Mouse (Mus musculus): ENCODE data around the gene Rusc1.

Rusc1 gene

DNA sequence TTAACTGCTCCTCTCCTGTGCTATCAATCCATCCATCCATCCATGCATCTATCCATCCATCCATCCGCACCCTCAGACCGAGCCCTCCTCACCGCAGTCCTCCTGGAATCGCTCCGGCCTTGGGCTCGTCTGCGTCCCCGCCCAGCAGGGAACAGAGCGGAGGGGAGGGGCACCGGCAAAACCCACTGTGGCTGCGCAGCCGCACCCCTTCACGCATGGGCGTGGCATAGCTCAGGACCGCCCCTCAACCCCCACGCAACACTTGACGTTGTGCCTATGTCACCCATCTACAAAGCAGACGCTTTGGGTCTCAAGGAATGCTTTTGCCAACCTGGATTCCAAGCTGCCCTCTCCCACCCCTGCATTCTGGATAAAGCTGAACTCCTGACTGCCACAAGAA is at the start of gene Rusc1:
TSS of gene Rusc1 (minus strand) at position 137 of the 400 bp plus-strand sequence.
- peak; percentile 94 for DNase-seq

DNA sequence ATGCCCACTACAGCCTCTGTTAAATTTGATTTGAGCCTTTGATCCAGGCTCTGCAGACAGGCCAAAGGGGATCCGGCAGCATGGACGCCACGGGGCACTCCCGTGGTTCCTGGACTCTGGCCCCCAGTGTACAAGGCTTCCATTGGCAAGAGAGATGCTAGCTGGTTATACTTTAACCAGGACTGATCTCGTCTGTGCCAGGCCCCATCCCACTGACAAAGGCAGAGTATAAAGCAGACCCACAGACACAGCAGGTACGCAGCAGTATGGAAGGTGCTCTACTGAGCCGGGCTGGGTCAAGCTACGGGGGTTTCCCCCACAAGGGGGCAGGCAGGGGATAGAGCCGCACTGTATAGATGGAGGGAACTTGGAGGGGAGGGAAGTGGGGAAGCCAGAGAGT is 43.3 kb upstream of the Rusc1 start:
- DNase-seq = no peak

DNA sequence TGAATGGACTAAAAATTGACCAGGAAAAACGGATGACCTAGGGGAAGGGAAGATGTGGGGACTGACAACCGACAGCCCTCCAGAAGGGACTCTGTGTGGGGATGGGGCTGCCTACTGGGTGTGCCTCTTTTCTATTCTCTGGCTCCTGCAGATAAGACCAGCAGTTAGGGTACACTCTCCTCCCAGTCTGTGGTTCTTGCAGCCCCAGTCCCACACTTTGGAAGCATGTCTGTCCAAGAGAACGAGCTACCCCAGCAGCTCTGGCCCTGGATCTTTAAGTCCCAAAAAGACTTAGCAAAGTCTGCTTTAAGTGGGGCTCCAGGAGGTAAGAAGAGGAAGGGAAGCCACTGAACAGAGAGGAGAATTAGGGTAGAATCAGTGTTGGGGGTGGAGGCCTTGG is 42.8 kb upstream of the Rusc1 start, which contains the start of gene Pklr:
TSS of gene Pklr (plus strand) at position 185 of the 400 bp plus-strand sequence.
- DNase-seq = no peak

DNA sequence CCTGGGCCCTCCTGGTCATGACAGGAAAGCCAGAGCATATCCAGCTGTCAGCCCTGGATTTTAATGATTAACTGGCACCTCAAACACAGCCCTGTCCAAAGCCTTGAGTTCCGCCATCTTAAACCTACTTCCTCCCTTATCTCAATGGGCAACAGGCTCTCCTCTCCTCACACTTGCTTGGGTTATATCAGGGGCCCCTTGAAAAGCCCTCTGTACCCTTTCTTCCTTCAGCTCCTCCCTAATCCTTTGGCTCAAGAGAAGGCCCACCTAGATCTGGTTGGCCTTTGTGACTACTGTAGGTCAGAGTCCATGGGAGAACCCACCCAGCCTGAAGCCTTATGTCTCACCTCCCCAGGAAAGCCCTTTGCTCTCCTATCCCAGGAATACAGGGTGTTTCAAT is 40.6 kb upstream of the Rusc1 start:
- no peak for DNase-seq

DNA sequence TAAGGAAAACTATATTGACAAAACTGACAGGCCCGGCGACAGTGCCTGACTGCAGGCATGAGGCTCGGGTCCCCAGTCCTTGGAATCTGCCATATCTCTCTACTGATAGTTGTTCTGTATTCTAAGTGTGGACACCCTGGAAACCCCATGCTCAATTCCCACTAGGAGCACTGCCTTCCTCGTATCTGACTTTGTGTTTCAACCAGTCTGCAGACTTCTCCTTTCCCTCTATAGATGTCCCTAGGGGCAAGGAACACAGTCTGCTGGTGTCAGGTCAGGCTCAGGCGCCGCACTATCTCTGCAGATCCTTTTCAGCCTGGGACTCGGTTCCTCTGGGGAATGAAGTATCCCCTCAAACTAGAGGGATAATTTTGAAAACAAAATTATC is 39.9 kb upstream of the Rusc1 start:
- no peak for DNase-seq

DNA sequence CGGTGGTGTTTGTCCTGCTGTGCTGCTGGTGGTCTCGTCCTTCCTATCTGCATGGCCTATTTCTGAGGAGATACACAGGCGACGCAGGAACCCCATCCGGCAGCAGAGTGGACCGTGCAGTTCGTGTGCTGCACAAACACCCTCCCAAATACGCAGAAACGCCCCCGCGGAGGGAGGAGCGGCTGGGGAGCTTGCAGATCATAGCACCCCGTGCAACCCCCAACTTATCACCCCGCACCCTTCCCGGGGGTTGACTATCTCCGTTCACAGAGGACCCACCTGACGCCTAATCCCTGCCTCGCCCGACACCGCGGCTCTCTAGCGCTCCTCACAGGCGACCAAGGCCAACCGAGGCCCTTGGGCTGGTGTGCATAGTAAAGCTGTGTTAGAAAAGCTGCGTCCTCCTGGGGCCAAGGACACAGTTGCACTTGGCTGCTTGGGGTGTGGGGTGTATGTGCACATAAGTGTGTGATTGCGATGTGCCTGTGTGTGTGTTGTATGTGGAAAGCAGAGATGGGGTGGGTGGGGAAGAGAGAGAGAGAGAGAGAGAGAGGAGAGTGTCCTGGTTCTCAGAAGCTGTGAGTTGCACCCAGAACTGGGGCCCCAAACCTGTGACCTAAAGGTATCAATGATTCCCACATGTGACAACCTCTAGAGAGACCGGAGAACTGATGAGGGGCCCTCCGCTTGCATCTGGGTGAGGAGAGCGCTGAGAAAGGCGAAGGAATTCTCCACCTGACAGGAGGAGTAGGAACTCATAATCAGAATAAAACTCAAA is 39.4 kb upstream of the Rusc1 start:
- peak; percentile 34 for DNase-seq

DNA sequence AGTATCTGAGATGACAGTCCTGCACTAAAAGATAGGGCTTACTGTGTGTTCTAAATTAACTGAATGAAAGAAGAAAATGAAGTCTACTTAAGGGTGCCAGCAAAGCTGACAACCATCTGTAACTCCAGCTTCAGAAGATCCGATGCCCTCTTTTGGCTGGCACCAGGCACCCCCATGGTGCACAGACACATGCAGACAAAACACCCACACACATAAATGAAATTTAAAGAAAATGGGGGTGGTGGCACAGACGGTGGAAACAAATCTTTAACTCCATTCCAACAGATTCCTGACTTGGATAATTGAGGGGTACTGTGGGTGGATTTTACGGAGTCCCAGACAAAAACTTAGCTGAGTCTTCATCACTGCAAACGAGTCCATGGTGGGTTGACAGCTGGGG is 38.7 kb upstream of the Rusc1 start:
- DNase-seq = peak; percentile 82

DNA sequence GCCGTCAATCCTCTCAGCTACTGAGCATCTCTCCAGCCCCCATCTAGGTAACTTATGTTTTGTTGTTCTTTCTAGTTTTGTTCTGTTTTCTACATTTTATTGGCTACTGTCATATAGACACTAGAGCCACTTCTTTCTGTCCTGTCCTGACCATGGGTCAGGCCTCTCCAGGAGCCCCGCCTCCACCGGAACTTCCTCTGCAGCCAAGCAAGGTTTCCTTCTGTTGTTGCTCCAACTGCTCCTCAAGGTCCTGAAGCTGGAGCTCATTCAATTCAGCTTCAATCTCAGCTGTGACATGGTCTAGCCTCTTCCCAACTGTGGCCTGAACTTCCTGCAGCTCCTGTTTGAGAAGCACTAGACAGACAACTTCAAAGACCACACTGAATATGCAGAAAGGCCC is 36.8 kb upstream of the Rusc1 start:
- no peak for DNase-seq

DNA sequence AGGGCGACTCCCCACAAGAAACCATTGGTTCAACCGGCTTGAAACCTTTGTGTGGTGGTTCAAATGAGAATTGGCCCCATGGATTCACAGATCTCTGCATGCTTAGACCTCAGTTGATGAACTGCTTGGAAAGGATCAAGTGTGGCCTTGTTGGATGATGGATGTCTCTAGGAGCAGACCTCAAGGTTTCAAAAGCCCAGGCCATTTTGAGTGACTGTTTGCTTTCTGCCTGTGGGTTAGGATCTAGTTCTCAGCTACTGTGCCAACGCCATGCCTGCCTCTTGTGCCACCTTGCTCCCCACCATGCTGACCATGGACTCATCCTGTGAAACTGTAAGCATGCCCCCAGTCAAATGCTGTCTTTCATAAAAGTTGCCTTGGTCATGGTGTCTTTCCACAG is 32.9 kb upstream of the Rusc1 start:
- DNase-seq = no peak

DNA sequence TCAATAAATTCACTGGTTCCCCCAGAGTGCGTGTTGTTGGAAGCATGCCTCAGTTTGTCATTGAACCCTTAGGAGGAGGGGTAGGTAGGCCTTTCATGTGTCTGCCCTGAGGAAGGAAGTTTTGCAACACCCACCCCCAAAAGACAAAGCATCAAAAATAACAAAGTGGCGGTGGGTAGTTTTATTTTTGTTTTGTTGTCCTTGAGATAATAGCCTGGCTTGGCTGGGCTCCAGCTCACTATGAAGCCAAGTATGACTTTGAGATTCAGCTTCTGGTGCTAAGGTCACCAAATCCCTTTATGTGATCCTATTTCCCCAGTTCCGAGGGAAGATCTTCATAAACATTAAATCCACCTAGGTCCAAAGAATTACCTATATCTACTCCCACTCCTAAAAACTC is 31.1 kb upstream of the Rusc1 start:
- DNase-seq = no peak

DNA sequence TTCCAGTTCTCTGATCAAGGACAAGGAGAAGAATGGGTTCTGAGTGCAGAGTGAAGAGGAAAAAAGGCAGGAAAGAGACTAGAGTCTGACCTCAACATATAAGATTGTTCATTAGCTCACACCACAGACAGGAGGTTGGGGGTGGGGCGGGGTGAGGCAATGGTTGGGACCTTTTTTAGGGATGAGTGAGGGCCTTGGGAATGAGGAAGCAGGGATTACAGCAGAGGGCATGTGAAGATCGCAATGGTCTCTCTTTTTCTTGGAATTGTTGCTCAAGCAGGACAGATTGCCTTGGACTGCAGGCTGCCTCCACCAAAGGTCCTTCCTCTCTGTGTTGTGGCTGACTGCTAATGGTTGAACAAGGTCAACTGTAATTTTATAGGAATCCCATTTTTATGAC is 30.2 kb upstream of the Rusc1 start:
- no peak for DNase-seq

DNA sequence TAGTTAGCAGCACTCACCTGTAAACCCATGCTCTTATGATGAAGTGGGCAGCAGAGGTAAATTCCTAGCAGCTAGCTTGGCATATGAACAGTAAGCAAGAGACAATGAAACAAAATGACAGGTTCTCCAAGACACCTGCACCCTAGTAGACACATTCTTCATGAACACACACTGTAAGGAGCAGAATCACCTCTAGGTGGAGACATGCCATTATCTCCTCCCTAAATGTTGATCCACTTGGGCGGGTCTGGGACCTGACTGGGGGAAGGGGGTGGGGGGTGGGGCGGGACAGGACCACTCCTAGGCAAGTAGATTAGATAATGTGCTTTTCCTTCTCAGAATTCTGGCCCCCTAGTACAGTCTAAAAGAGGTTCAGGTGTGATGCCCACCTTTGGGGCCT is 22.4 kb upstream of the Rusc1 start:
- DNase-seq = no peak

DNA sequence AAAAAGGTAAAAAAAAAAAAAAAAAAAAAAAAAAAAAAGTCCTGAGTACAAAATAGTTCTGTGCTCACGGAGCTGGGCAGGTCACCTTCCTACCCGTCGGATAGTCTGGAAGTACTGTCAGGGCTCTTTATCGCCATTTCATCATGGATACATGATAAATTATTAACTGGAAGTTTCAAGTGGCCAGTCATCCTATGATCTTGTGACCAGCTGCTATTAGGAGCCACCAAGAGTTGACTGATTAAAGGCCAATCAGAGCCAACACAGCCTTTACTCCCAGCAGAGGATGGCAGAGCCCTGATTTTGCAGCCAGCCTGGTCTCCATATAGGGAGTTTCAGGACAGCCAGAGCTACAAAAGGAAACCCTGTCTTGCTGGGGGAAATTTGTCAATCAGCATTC is 19.9 kb upstream of the Rusc1 start:
- DNase-seq = no peak

DNA sequence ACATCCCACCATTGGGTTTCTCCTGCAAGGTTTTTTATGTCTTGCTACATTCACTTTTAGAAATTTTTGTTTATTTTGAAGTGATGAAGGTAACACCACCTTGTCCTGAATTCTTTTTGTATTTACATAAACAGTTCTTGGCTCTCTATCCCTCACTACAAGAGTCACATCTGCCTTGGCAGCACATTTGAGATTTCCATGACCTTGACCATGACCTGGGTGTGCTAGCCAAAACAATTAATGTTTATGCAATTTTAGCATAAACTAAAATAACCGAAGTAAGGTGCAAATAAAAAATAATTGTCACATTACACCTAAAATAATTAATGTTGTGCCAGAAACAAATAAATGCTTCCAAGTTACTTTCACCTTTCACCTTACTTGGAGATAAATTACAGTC is 15.0 kb upstream of the Rusc1 start:
- DNase-seq = no peak

DNA sequence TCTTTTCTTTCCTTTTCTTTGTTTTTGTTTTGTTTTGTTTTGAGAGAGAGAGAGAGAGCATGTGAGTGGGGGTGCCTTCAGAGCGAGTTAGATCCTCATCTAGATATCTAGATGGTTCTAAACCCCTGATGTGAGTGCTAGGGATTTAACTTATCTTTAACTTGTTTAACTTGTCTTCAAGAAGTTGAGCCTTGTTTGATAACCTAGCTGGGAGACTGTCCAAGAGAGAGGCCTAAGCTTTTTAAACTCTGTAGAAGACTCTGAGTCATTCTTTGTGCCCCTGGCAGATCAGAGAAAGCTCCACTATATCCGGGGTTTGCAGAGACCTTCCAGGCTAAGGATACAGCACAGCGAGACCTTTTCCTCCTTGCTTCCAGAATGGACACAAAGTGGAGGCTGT is 14.4 kb upstream of the Rusc1 start:
- DNase-seq = no peak

DNA sequence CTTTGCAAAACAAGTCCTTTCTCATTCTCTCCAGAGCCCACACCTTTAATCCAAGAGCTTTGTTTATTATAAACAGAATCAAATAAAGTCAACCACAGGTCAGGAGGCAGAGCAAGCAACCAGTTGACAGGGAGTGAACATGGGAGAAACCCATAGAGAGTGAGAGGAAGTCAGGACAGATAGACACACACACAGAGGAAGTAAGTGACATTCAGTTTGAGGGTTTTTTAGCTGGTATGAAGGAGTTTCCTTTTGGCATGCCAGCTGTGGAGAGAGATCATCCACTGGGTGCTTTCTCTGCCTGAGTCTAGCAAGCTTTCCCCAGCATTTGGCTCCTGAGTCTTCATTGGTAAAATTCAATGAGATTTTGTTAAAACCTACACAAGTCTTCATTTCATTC is 13.8 kb upstream of the Rusc1 start:
- DNase-seq = no peak

DNA sequence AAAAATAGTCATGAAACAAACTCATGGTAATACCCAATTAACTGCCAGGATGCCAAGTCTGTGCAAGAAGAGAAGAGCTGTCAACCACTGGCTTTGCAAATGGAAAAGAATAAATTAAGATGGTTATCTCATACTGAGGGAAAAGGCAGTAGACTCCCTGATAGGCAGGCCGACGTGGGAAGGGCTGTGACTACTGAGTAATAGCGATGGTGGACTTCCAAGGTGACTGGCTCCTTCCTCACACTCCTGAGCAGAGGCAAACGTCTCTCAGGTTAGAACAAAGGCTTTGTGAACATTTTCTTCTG is 10.1 kb upstream of the Rusc1 start:
- DNase-seq = no peak

DNA sequence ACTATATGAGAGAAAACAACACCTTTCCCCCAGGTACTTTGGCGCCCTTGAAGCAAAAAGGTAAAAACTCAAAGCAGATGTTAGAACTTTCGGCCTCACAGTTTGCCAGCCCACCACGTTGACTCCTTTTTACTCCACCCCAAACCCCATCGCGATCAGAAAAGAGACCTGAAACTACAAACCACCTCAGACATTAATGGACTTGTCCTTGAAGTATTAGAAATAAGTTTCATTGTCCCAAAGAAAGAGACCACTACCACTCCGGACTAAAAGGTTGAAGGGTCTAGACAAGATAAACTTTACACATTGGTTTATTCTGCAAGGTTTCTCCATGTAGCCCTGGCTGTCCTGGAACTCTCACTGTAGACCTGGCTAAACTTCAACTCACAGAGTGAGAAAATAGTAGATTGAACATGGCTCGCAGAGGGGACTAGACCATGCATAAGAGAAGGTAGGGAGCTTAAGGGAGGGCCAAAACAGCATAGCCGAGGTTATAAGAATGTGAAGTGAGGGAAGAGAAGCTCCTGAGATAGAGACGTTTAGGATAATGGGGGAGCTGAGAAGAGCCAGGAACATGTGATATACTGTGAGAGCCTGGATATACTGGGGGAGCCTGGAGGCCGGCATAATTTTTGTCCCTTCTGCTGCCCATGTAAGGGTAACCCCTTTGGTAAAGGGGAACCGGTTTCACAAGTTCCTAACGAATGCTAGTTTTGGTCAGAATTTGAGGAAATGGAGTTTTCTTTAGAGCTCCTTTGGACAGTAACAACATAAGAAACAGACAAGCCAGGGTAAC is 9.6 kb upstream of the Rusc1 start:
- DNase-seq = no peak

DNA sequence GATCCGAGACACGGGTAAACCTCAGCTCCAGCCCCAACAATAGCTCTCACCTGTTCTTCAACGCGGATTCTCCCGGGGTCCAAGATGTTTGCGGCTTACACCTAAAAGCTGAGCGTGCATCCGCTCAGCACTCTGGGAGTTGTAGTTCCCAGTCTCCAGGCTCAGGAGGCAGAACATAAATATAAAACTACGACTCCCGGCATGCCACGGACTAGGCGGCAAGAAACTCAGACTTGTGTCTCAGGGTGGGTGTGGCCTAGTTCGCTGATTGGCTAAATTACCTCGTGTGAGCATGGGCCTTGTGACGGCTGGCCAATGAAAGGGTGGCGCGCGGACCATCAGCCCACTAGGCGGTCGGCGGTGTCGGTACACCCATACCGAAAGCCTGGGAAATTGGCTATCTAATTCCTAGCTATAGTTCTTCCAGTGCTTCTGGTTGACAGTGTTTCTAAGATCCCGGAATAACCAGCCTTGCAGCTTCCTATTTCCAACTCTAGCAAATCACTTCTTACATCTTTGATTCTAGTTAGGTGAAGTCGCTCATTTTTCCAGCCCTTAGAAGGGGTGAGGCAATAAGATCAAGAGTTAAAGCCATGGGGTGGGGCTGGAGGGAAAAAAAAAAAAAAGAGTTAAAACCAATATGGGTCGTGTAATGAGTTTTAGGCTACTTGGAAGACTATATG is 8.8 kb upstream of the Rusc1 start, which contains the start of gene Fdps:
TSS of gene Fdps (minus strand) at position 148 of the 683 bp plus-strand sequence.
- DNase-seq = peak; percentile 99

DNA sequence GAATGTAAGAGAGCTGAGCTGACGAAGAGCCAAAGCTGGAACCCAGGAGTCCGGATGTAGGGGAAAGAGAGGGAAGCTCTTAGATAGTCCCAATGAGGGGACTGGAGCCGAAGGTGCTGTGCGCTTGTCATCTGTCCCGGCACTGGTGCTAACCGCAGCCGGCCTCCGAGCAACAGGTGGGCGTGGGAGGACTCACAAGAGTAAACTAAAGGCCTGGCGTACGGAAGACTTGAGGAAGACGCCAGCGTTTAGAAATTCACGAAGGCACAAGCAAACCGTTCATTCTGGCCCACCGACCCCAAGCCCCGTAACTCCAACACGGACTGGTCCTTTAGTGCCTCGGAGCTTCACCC is 8.3 kb upstream of the Rusc1 start:
- no peak for DNase-seq

DNA sequence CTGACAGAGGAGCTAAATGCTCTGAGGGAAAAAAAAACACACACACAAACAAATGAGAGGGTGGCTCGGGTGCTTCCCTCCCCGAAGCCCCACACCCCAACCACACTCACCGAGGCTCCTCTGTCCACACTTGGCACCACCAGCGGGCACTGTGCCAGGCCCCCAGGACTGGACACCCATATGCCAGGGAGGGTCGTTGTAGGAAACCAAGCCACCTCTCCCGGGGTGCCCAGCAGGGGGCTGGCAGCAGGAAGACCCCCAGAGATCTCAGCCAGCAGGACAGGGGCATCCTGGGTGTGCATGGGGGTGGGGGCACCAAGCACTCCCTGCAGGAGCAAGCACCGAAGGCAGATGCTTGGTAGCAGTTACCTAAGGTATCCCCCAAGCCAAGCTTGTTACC is 7.7 kb upstream of the Rusc1 start, which contains the start of gene Gm43738:
TSS of gene Gm43738 (minus strand) at position 289 of the 400 bp plus-strand sequence.
- DNase-seq = no peak

DNA sequence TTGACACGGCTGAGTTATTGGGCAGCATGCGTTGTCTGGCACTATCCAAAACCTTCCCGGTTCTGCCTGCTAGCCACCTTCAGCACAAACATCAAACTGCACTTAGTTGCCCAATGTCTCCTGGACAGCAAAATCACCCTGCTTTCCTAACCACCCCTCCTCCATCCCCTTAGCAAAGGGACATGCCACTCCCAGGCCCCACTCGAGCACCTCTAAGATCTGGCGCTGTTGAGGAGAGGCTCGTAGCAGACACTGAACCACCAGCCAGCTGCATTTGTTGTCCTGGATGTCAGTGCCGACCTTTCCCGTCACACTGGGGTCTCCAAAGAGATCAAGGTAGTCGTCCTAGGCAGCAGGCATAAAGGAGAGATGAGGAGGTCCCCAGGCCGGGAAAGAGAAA is 910 bp upstream of the Rusc1 start:
- no peak for DNase-seq

DNA sequence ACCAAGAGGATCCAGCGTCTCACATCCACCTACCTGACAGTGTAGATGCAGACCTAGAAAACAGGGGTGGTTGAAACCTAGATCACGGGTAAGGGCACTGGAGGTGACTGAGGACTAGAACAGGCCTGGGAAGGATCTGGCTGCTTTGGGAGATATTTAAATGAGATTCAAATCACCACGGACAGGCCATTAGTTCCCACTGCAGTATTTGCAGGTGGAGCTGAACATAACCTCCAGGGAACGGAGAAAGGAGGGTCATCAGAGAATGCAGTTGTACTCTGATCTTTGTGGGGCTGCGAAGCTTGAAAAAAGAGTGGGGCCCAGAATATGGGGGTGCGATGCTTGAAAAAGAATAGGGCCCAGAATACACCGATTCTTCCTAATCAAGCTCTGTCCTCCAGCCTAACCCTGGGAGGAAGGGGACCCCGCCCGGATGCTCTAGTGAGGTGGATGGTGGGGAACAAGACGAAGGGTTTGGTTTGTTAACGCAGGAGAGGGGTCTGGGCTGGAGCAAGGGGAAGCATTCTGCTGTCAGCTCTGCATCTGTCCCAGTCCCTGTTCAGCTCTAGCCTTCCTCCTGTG is 511 bp downstream of the Rusc1 start:
- no peak for DNase-seq
